Mouse (Mus musculus): ENCODE measurements around the gene Cyp2d11. TPM values are rescaled to one million over a fixed set of nuclear protein-coding genes. Genes with fewer than 3 reads are reported as not detected.

Gene Cyp2d11
- total and polyA plus RNA-seq, 2 experiments from 2014 or later, result not detected

DNA sequence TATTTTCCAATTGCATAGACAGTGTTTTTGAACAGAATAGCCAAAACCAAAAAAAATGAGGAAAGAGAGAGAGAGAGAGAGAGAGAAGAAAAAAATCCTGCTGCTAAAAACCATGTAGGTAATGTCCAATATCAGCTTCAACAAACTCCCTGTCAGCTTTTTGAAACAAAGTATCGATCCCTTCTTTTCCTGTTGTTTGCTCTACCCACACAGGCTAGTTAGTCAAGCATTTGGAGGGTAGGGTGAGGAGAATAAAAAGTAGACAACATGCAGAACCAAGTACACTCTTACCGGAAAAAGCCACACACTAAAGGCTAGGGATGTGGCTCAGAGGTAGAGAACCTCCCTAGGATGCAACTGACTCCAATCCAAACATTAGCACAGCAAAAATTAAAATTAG lies 8.1 kb downstream of the Cyp2d11 start:
- H3K36me3 ChIP-seq (ENCODE audit: insufficient read depth, low read length), result no peaks in the 10 kb centered on the region
- H3K27me3 ChIP-seq (ENCODE audit: insufficient read depth, low read length), result no peaks in the 10 kb centered on the region
- ATAC-seq (ENCODE audit: low FRiP score) (no peak), DNase-seq (ENCODE audit: low spot score) (no peak)
- H3K27ac ChIP-seq (ENCODE audit: low read depth, low read length), result no peak overlapping the region
- 97% methylated on average over 2 of the region's 2 CpGs for WGBS
- H3K9me3 ChIP-seq (ENCODE audit: low read length), result no peaks in the 10 kb centered on the region
- H3K4me3 ChIP-seq (ENCODE audit: low read depth, low read length), result no peak overlapping the region
- no peak overlapping the region for H3K4me2 ChIP-seq (ENCODE audit: low read depth, low read length, poor library complexity, severe bottlenecking)
- no peak for TF ChIP-seq CTCF (IDR thresholded peaks at IDR 0.05)
- no peaks in the 10 kb centered on the region for H3K4me1 ChIP-seq (ENCODE audit: insufficient read depth, low read length)
- H3K9ac ChIP-seq (replicated peaks; ENCODE audit: low read length, poor library complexity, severe bottlenecking), result no peak overlapping the region

DNA sequence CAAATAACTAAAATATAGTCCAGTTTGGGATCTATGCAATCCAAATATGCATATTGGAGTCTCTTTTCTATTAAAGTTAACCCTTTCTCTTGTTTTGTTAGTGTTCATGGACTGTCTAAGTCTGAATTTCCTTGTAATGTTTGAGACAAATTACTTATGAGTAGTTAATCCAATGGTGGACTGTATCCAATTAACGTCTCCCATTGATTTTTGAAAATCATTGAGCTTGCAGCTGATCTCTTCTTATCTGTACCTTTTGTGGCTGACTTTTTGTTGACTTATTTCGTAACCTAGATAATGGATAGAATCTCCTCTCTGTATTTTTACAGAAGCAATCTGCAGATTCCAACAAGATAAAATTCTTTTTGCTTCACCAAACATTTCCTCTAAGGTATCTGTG lies 11.4 kb downstream of the Cyp2d11 start:
- ATAC-seq (ENCODE audit: low FRiP score), result no peak
- Histone ChIP-seq H3K4me1 (ENCODE audit: insufficient read depth, low read length) (no peaks in the 10 kb centered on the region), H3K27ac (ENCODE audit: low read depth, low read length) (no peak overlapping the region), H3K4me3 (ENCODE audit: low read depth, low read length) (no peak overlapping the region), H3K9me3 (ENCODE audit: low read length) (no peaks in the 10 kb centered on the region), H3K27me3 (ENCODE audit: insufficient read depth, low read length) (no peaks in the 10 kb centered on the region), H3K36me3 (ENCODE audit: insufficient read depth, low read length) (no peaks in the 10 kb centered on the region), H3K4me2 (ENCODE audit: low read depth, low read length, poor library complexity, severe bottlenecking) (no peak overlapping the region), H3K9ac (replicated peaks; ENCODE audit: low read length, poor library complexity, severe bottlenecking) (no peak overlapping the region)
- TF ChIP-seq CTCF (IDR thresholded peaks at IDR 0.05), result no peak
- DNase-seq (ENCODE audit: low spot score), result no peak
- WGBS, result 90% methylated on average over 2 of the region's 2 CpGs

DNA sequence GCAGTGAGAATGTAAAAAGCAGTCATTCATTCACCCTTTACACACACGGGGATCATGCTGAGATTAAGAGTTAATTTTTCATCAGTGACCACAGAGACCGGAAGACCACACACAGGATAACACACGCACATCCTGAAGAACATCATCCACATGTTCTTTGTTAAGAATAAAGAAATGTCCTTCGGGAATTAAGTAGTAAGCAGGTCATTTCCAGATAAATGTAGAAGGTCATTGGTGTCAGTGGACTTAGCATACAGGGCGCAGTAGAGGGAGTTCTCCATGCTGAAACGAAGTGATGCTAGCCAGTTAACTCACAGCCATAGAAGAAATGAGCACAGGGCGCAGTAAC lies 13.1 kb downstream of the Cyp2d11 start:
- Histone ChIP-seq H3K4me1 (ENCODE audit: insufficient read depth, low read length) (no peaks in the 10 kb centered on the region), H3K4me2 (ENCODE audit: low read depth, low read length, poor library complexity, severe bottlenecking) (peak overlapping the region; percentile 52), H3K9ac (replicated peaks; ENCODE audit: low read length, poor library complexity, severe bottlenecking) (0 out of 2 replicates have a peak overlapping the region, but pooled peaks have one; percentile 36), H3K27ac (ENCODE audit: low read depth, low read length) (no peak overlapping the region), H3K27me3 (ENCODE audit: insufficient read depth, low read length) (no peaks in the 10 kb centered on the region), H3K36me3 (ENCODE audit: insufficient read depth, low read length) (no peaks in the 10 kb centered on the region), H3K4me3 (ENCODE audit: low read depth, low read length) (peak overlapping the region; percentile 26), H3K9me3 (ENCODE audit: low read length) (no peaks in the 10 kb centered on the region)
- ATAC-seq (ENCODE audit: low FRiP score) (no peak), DNase-seq (ENCODE audit: low spot score) (no peak)
- no peak for TF ChIP-seq CTCF (IDR thresholded peaks at IDR 0.05)
- WGBS, result 27% methylated on average over 7 of the region's 7 CpGs

DNA sequence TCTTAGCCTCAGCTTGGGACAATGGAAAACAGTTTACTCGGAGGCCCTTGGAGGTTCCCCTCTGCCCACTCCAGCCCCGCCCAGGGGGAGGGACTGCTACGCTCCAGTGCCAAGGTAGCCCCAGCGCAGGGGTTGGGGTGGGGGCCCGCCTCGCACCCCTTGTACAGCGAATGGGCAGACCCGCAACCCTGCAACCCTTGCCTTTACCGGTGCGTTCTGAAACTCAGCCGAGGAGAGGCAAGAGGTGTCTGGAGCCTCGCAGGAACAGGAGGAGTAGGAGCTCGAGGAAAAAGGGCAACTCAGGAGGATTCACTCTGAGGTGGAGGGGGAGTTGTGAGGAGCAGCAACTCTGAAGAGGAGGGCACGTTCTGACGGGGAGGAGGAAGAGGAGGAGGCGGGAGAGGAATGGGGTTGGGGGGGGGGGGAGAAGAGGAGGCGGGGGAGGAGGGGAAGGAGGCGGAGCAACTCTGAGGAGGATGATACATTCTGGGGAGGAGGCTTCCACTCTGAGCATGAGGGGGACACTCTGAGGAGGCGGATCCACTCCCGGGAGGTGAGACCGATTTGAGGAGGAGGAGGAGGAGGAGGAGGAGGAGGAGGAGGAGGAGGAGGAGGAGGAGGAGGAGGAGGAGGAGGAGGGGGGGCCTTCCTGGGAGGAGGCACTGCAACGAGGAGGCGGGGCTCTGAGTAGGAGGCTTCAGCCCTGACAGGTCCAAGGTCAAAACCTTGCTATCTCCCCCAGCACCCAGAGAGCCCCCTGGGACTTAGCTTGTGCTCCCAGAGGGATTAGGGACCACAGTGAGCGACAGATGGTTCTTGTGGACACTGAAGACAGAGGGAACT lies 13.7 kb downstream of the Cyp2d11 start, which contains the start of gene Cyp2d22:
TSS of gene Cyp2d22 (minus strand) at position 390 of the 843 bp plus-strand sequence.
- no peaks in the 10 kb centered on the region for H3K36me3 ChIP-seq (ENCODE audit: insufficient read depth, low read length)
- WGBS, result 4% methylated on average over 16 of the region's 24 CpGs
- H3K4me3 ChIP-seq (ENCODE audit: low read depth, low read length), result peak within 1 kb of the TSS; percentile 29
- H3K9me3 ChIP-seq (ENCODE audit: low read length), result no peaks in the 10 kb centered on the region
- TF ChIP-seq CTCF (IDR thresholded peaks at IDR 0.05), result no peak
- no peak within 1 kb of the TSS for H3K27ac ChIP-seq (ENCODE audit: low read depth, low read length)
- ATAC-seq (ENCODE audit: low FRiP score) (peak; percentile 20; the same call in 1 of the 2 replicates), DNase-seq (ENCODE audit: low spot score) (peak; percentile 42)
- no peaks in the 10 kb centered on the region for H3K27me3 ChIP-seq (ENCODE audit: insufficient read depth, low read length)
- H3K4me1 ChIP-seq (ENCODE audit: insufficient read depth, low read length), result no peaks in the 10 kb centered on the region
- H3K4me2 ChIP-seq (ENCODE audit: low read depth, low read length, poor library complexity, severe bottlenecking), result peak within 1 kb of the TSS; percentile 52
- 0 out of 2 replicates have a peak within 1 kb of the TSS, but pooled peaks have one; percentile 36 for H3K9ac ChIP-seq (replicated peaks; ENCODE audit: low read length, poor library complexity, severe bottlenecking)

DNA sequence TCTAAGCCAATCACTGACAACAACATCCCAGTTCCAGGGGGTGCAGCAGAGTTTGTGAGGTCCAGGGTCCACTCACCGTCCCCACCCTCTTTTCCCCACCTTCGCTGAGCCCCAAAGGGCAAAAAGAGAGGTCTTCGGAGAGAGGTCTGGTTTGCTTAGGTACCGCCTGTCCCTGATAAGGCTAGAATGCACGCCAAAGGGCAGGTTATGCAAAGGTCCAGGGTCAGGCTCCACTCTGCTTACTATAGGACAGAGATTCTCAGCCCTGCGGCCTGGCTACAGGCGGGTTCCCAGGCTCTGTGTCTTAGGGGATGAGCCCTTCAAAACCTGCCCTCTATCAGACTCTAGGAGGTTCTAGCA lies 14.3 kb downstream of the Cyp2d11 start:
- no peak overlapping the region for H3K4me3 ChIP-seq (ENCODE audit: low read depth, low read length)
- H3K9ac ChIP-seq (replicated peaks; ENCODE audit: low read length, poor library complexity, severe bottlenecking), result no peak overlapping the region
- WGBS, result 33% methylated on average over 7 of the region's 7 CpGs
- ATAC-seq (ENCODE audit: low FRiP score), result no peak
- no peaks in the 10 kb centered on the region for H3K27me3 ChIP-seq (ENCODE audit: insufficient read depth, low read length)
- no peak overlapping the region for H3K27ac ChIP-seq (ENCODE audit: low read depth, low read length)
- H3K4me2 ChIP-seq (ENCODE audit: low read depth, low read length, poor library complexity, severe bottlenecking), result peak overlapping the region; percentile 52
- no peaks in the 10 kb centered on the region for H3K9me3 ChIP-seq (ENCODE audit: low read length)
- no peak for DNase-seq (ENCODE audit: low spot score)
- no peaks in the 10 kb centered on the region for H3K4me1 ChIP-seq (ENCODE audit: insufficient read depth, low read length)
- TF ChIP-seq CTCF (IDR thresholded peaks at IDR 0.05), result no peak
- H3K36me3 ChIP-seq (ENCODE audit: insufficient read depth, low read length), result no peaks in the 10 kb centered on the region

All from midbrain, postnatal 0 days (tissue).